Mouse (Mus musculus) embryo, embryonic 11 days (tissue): Measurements from ENCODE around the gene Rgs17.

Experiments used
- DNase-seq: peaks from one replicate; pipeline ENCODE4 v3.0.0-alpha.2; 2015

The Rgs17 gene

DNA sequence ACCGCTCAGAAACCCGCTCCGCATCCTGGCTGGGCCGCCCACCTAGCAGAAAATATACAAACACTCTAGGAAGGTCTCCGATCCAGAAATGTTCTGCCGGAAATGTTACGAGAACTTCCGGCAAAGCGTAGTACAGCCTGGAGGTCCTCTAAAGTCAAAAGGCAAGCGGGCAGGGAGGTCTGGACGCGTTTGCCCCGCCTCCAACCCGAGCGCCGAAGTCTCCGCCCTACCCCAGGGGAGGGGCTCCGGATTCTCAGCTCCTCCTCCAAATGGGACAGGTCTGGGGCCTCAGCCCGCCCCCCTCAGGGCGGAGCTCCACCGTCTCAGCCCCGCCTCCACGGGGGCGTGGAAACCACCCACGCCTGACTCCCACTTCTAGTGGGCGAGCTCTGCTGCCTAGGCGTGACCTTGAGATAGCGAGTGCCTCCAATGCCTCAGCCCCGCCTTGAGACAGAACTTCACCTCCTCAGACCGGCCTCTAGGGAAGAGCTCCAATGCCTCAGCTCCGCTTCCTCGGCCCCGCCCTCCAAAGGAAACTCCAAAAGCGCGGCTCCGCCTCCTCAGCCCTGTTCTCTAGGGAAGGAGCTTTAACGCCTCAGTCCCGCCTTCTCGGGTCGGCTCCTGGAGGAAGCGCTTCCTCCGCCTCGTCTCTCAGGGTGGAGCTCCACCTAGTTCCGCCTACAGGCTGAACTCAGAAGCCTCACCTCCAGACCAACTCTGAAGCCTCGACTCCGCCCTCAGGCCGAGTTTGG lies 98.3 kb downstream of the Rgs17 start, which contains the start of gene Mtrf1l:
Gene Mtrf1l, minus strand, starts transcription at position 171 of the 752 bp plus-strand sequence.
- peak; percentile 98 for DNase-seq

DNA sequence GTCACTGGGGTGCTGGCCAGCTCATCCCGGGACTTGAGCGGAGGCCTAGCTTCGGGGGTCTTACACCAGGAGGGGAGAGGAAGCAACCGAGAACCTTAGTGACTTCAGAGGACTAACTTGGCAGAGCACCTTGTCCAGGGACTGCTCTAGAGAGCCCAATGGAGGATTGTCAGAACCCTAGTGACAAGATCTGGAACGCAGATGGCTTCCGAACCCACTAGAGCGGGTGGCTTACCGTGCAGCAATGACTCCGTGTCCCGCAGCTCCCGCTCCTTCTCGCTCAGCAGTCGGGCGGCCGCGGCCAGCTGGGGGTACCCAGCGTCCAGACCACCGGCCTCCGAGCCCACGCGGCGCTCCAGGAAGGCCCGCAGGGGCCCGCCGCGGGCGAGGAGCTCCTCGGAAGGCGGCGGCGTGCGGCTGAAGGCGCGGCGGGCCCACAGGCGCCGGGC lies 98.9 kb downstream of the Rgs17 start:
- DNase-seq = no peak

DNA sequence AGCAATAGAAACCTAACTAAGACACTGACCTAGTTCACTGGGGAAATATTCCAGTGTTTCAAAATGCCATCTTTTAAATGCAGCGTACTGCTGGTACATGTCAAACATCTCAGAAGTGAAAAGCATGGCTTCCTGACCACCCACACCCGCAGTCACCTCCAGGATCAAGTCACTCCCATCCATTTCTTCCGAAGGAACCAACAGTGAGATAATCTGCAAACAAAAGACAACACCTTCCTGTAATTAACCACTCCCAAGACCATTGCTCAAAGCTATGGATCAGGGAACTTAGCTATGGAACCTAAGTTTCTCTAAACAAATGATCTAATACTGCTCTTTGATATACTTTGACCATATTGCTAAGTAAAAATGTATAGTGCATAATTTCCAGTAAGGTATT lies 103.4 kb downstream of the Rgs17 start:
- no peak for DNase-seq

DNA sequence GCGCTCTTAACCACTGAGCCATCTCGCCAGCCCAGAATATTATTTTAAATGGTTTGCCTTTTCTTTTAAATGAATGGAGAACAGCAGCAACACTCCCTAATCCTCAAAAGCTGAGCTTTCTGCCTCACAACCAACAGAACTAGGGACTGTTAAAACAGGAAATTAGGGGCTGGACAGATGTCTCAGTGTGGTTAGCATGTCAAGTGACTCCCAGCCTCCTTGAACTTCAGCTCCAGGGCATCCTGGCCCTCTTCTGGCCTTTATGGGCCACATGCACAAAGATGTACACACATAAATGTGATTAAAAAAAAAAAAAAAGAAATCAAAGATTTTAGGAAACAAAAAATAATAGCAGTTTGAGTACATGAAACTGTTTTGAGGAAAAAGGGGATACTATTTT lies 106.2 kb downstream of the Rgs17 start:
- no peak for DNase-seq

DNA sequence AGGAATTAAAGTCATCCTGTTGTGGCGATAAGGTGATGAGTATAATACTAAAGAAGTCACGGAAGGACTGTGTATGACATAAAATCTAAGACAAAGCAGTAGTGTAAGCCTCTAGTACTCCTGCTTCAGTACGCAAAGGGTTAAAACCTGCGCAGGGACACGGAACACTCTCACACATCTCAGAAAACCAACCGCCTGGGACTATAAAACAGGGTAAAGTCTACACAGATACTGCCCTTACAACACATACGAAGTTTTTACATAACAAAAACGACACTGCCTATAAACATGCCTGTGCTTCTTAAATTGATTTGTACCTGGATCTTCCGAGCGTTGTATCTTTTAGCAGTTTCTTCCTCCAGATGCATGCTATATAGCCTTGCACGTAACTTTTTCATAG lies 108.5 kb downstream of the Rgs17 start:
- DNase-seq = no peak

DNA sequence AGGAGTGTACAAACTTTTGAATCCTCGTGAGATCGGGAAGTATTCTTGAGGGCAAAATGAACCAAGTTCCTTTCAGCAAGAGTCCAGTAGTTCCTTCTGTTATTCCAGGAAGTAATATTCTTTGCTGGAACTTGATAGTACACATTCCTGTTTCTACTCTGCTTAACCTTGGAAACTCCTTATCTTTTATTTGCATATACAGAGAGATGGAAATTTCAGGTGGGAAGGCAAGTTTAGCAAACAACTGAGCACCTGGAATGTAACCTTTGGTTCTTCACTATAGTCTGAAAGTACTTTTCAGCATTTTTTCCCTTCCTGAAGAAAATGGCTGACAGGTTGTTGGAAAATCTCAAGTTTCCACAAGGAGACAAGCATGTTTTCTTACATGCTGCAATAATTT lies 114.5 kb downstream of the Rgs17 start:
- DNase-seq = no peak

DNA sequence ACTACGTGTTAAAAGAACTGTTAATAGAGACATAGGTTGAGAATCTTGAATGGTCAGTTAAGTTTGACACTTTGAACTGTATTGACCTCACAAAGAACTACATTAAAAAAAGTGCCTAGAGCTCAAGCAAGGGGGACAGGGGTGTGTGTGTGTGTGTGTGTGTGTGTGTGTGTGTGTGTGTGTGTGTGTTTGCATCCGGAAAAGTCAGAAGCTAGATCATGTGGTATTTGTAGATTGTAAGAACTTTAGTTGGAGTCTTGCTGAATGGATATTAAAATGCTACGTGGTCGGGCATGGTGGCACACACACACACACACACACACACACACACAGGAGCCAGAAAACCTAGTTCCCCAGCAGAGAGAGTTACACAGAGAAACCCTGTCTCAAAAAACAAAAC lies 115.2 kb downstream of the Rgs17 start:
- no peak for DNase-seq

DNA sequence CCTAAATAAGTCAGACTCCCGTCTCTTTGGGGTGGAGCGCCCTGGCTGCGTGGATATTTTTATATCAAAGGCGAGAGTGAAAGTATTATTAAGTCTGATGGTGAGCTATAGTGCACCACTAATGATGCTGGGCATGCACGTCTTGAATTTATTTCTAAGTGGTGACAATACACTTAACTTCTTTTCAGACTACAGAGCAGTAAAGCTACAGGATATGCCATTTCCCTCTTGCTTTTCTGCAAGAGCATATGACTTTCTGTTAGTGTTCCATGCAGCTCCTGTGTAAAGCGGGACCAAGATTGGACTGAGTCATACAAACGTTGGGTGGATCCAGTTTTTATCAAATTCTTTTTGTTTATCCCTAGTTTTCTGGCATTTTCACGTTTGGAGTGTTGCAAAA lies 115.8 kb downstream of the Rgs17 start:
- no peak for DNase-seq

DNA sequence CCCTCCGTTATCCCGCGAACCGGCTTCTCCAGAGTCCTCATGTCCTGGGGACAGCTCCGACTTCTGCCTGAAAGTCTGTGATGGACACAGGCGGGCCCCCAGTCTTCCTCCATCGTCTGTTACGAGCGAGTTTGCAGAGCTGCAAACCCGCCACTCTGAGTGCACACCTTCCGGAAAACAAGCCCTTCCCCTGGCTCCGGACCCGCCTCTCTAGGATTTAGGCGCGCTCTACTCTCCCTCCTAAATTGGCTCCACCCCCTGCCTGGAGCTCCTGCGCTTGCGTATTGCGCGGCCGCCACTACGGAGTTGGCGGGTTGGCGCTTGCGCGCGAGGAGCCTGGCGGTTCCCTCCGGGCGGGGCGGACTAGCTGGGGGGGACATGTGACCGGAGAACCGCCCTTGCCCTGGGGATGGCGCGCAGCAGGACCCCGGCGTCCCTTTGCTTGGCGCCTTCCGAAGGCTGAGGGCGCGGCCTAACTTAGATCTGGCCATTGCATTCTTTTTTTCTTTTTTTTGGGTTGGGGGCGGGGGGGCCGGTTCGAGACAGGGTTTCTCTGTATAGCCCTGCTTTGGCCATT lies 116.4 kb downstream of the Rgs17 start:
- DNase-seq = peak; percentile 98

DNA sequence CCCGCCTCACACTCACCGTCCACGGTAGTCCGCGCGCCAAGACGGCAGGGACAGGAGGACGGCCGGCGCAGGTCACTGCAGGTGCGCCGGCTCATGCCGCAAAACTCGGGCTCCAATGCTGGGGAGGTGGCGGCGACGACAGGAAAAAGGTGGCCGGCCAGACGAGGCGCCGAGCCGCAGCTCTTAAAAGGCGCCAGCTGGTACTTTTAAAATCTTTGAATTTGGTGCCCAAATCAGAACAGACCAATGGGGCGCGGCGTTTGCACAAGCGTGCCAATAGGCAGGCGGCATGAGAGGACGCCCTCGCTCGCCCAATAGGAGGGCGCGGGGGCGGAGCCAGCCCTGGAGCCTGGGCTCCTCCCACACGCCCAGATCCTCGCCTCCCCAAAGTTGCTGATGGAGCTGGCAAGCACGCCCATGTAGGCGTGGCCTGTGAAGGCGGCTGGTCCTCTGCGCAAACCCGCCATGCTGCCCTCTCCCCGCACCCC lies 116.9 kb downstream of the Rgs17 start, which contains the start of gene Fbxo5:
Gene Fbxo5, minus strand, starts transcription at position 358 of the 488 bp plus-strand sequence.
- DNase-seq = peak; percentile 99

DNA sequence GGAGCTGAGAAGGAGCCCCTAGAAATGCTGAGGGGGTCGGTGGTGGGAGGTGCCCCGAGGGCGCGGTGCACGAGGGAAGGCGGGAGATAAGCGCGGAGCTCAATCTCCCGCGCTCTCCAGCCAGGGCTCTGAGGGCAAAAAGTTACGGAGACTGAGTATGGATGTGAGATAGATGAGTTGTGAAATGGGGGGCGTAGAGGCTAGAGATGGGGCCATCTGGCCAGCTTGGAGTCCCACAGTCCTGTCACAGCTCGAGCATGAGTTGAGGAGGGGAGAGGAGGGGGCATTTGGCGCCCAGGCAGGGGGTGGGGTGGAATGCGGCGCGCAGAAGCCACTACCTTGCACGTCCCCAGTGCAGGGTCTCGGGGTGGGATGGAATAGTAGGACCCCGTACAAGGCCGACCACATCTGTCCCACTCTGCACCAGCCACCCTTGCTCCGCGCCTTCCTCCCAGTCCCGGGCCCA lies 117.5 kb downstream of the Rgs17 start:
- DNase-seq = peak; percentile 66

DNA sequence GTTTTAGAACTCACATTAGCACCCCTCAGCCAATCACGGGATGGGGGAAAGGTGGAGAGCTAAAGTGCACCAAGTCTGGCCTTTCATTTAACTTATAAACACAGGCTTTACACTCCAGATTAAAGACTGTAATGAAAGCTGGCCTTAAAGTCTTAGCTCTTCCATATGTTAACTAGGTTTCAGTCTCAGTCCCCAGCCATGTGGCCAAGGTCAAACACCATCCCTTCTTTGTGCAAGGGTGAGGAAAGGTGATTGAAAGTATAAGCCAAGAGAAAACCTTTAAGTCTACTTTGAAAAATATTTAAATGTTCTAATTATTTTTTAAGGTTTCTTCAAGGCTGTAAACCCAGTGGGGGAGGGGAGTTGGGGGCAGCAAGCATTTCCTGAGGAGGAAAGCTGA lies 118.5 kb downstream of the Rgs17 start:
- peak; percentile 20 for DNase-seq

DNA sequence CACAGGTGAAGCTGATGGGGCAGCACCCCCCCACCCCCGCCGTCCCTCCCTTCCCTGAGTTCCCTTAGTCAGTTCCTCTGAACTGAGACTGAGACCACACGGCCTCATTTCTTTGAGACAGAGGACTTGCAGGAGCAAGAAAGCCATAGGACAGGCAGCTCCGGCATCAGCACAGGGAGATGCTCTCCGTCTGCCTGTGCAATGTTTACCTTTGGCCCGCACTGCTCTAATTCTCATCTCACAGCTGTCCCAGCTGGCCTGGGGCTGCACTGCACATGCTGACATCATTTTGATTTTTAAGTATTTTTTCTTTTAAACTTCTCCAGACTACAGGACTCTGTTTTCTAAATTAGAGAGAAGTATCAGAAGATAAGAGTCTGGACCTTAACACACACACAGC lies 119.3 kb downstream of the Rgs17 start:
- DNase-seq = peak; percentile 35

DNA sequence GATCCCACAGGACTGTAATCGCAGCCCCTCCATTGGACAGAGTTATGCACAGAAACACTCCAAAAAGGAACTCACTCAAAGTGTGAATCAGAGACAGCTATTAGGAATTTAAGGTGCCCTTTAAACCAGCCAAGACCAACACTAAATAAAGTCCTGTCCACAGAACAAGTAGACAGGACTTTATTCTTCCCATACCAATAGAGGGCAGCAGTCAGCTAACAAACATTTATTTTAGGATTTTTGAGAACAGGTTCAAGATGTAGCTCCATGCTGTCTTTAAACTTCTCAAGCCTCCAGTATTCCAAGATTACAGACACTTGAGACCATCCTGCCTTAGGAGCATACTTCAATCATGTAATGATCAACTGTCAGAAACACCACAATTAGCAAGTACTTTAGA lies 121.7 kb downstream of the Rgs17 start:
- DNase-seq = peak; percentile 37

DNA sequence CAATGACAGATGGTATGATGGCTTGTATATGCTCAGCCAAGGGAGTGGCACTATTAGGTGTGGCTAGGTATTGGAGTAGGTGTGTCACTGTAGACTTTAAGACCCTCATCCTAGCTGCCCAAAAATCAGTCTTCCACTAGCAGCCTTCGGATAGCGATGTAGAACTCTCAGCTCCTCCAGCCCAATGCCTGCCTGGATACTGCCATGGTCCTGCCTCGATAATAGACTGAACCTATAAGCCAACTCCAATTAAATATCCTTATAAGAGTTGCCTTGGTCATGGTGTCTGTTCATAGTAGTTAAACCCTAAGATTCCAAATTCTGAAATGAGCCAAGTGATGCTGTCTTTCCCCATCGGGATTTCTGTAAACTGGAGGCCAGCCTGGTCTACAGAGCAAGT lies 124.1 kb downstream of the Rgs17 start:
- no peak for DNase-seq

DNA sequence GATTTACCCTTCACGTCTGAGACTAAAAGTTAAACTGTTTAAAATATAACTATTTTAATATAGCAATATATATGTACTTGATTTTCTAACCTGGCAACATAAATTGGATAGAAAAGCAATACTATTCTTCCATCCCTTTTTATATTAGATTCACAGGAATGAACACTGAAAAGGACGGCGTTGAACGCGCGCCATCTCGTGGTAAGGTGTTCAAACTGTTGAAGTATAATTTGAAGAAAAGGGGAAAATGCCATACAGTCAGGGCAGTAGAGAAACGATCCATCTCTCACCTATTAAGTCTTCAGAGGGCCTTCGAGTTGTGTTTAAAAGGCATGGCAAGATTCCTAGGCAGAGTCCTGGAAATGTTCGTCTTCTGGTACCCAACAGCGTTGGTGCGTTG lies 131.5 kb downstream of the Rgs17 start:
- DNase-seq = peak; percentile 68

DNA sequence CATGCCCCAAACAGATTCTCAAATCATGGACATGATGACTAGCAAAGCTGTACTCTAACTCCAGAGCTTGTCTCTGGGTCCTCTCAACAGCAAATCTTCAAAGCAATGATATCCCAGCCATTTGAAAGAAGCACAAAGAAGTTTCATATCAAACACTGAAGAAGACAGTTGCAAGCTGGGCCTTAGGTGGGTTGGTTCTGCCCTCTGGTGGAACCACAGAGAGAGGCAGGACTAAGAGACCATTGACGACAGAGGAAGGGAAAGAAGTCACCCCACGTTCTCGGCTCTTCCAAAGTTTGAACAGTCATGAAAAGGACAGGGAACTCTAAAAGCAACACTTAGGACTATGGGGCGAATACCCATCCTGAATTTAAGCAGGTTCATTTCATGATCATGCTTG lies 135.3 kb downstream of the Rgs17 start:
- peak; percentile 36 for DNase-seq
